Mouse (Mus musculus): ENCODE measurements around the gene Zyg11b.

The Zyg11b gene

GRCm38 (mm10) chr4:108300670-108301373 lies at the start of gene Zyg11b:
Zyg11b (minus strand) TSS chr4:108301096.
- DNase-seq (ENCODE audit: low spot score), result peak; percentile 83

- DNase-seq (ENCODE audit: low spot score), result no peak
Measured at GRCm38 (mm10) chr4:108349836-108350547, 49.1 kb upstream of the Zyg11b start.

GRCm38 (mm10) chr4:108349064-108349463 lies 48.2 kb upstream of the Zyg11b start:
- no peak for DNase-seq (ENCODE audit: low spot score)

- DNase-seq (ENCODE audit: low spot score), result no peak
Measured at GRCm38 (mm10) chr4:108348256-108348875, 47.5 kb upstream of the Zyg11b start.

GRCm38 (mm10) chr4:108347111-108347510 lies 46.2 kb upstream of the Zyg11b start:
- DNase-seq (ENCODE audit: low spot score), result no peak

- no peak for DNase-seq (ENCODE audit: low spot score)
Measured at GRCm38 (mm10) chr4:108345826-108346225, 44.9 kb upstream of the Zyg11b start.

GRCm38 (mm10) chr4:108344631-108345083 lies 43.8 kb upstream of the Zyg11b start:
- no peak for DNase-seq (ENCODE audit: low spot score)

- DNase-seq (ENCODE audit: low spot score), result no peak
Measured at GRCm38 (mm10) chr4:108339277-108339690, 38.4 kb upstream of the Zyg11b start.

GRCm38 (mm10) chr4:108338811-108339210 lies 37.9 kb upstream of the Zyg11b start:
- DNase-seq (ENCODE audit: low spot score), result peak; percentile 61

- no peak for DNase-seq (ENCODE audit: low spot score)
Measured at GRCm38 (mm10) chr4:108338321-108338733, 37.4 kb upstream of the Zyg11b start.

GRCm38 (mm10) chr4:108337817-108338216 lies 36.9 kb upstream of the Zyg11b start:
- DNase-seq (ENCODE audit: low spot score), result no peak

GRCm38 (mm10) chr4:108336765-108337164 lies 35.9 kb upstream of the Zyg11b start:
- DNase-seq (ENCODE audit: low spot score), result no peak

GRCm38 (mm10) chr4:108335413-108335812 lies 34.5 kb upstream of the Zyg11b start:
- DNase-seq (ENCODE audit: low spot score), result no peak

GRCm38 (mm10) chr4:108332041-108332440 lies 31.1 kb upstream of the Zyg11b start:
- DNase-seq (ENCODE audit: low spot score), result no peak

GRCm38 (mm10) chr4:108329840-108330239 lies 28.9 kb upstream of the Zyg11b start:
- DNase-seq (ENCODE audit: low spot score), result no peak

- DNase-seq (ENCODE audit: low spot score), result peak; percentile 95
Measured at GRCm38 (mm10) chr4:108327730-108328484, 27.0 kb upstream of the Zyg11b start, which contains the start of gene Coa7. Coa7 (plus strand) TSS chr4:108328140.

- DNase-seq (ENCODE audit: low spot score), result peak; percentile 68
Measured at GRCm38 (mm10) chr4:108327071-108327579, 26.2 kb upstream of the Zyg11b start.

- no peak for DNase-seq (ENCODE audit: low spot score)
Measured at GRCm38 (mm10) chr4:108323588-108323987, 22.7 kb upstream of the Zyg11b start.

GRCm38 (mm10) chr4:108320627-108321380 lies 19.9 kb upstream of the Zyg11b start:
- no peak for DNase-seq (ENCODE audit: low spot score)

- DNase-seq (ENCODE audit: low spot score), result no peak
Measured at GRCm38 (mm10) chr4:108319747-108320146, 18.9 kb upstream of the Zyg11b start.

All from left cerebral cortex, adult 11 months (tissue).